Mouse (Mus musculus): Measurements from ENCODE around the gene Ndufaf4. TPM values are rescaled to one million over a fixed set of nuclear protein-coding genes. Genes with fewer than 3 reads are reported as not detected.
"Not testable (repeated sequence)": the region's sequence is repeated elsewhere in the genome, so short reads cannot be mapped to it uniquely, and the experiment has no call there.

Ndufaf4 gene
- total RNA-seq (2021) = 10 to 100 TPM; 34.7 to 37.9 TPM
- long read RNA-seq, experiment 1, transcript Ndufaf4-201 (3 exons, 3,632 nt) = major isoform, 50 of 74 reads
- long read RNA-seq, experiment 1, transcript Ndufaf4-202 (2 exons, 2,358 nt) = minor isoform, 14 of 74 reads
- long read RNA-seq, experiment 1, partial matches to known transcripts = 0 of 74 reads
- long read RNA-seq, experiment 1, other reads (novel, unspliced or antisense) = 10 of 74 reads
- long read RNA-seq, experiment 2, transcript Ndufaf4-201 (3 exons, 3,632 nt) = major isoform, 10 of 18 reads
- long read RNA-seq, experiment 2, transcript Ndufaf4-202 (2 exons, 2,358 nt) = minor isoform, 5 of 18 reads
- long read RNA-seq, experiment 2, partial matches to known transcripts = 2 of 18 reads
- long read RNA-seq, experiment 2, other reads (novel, unspliced or antisense) = 1 of 18 reads

GRCm38 (mm10) chr4:24897851-24898515 is at the start of gene Ndufaf4:
Gene Ndufaf4 (plus strand): TSS chr4:24898083.
- peak; percentile 99 for DNase-seq

GRCm38 (mm10) chr4:24850401-24851325 is 47.2 kb upstream of the Ndufaf4 start, which contains the start of gene Klhl32:
Gene Klhl32 (minus strand): TSS chr4:24851124.
- peak; percentile 80 to 85 for DNase-seq

GRCm38 (mm10) chr4:24865691-24866090 is 32.2 kb upstream of the Ndufaf4 start:
- DNase-seq = no peak

GRCm38 (mm10) chr4:24869230-24869629 is 28.7 kb upstream of the Ndufaf4 start:
- DNase-seq = no peak

- not testable (repeated sequence) for DNase-seq
These were observed 8.5 kb upstream of the Ndufaf4 start for GRCm38 (mm10) chr4:24889386-24889785.

GRCm38 (mm10) chr4:24892293-24892692 is 5.6 kb upstream of the Ndufaf4 start:
- DNase-seq = not testable (repeated sequence)

- no peak for DNase-seq
These were observed 3.3 kb upstream of the Ndufaf4 start for GRCm38 (mm10) chr4:24894625-24895024.

GRCm38 (mm10) chr4:24896829-24897228 is 1.1 kb upstream of the Ndufaf4 start:
- peak in 1 of 2 experiments; percentile 38 for DNase-seq

GRCm38 (mm10) chr4:24897351-24897750 is 532 bp upstream of the Ndufaf4 start:
- no peak for DNase-seq

- no peak for DNase-seq
These were observed 753 bp downstream of the Ndufaf4 start for GRCm38 (mm10) chr4:24898636-24899035.

GRCm38 (mm10) chr4:24899146-24899545 is 1.3 kb downstream of the Ndufaf4 start:
- DNase-seq = no peak

GRCm38 (mm10) chr4:24907745-24908144 is 9.9 kb downstream of the Ndufaf4 start:
- no peak for DNase-seq

- no peak for DNase-seq
These were observed 17.7 kb downstream of the Ndufaf4 start for GRCm38 (mm10) chr4:24915631-24916030.

GRCm38 (mm10) chr4:24920006-24920577 is 22.2 kb downstream of the Ndufaf4 start:
- no peak for DNase-seq

- no peak for DNase-seq
These were observed 26.8 kb downstream of the Ndufaf4 start for GRCm38 (mm10) chr4:24924726-24925125.

GRCm38 (mm10) chr4:24928260-24928780 is 30.4 kb downstream of the Ndufaf4 start:
- no peak for DNase-seq

GRCm38 (mm10) chr4:24928926-24929325 is 31.0 kb downstream of the Ndufaf4 start:
- no peak for DNase-seq

GRCm38 (mm10) chr4:24942728-24943424 is 45.0 kb downstream of the Ndufaf4 start:
- DNase-seq = no peak
